Mouse (Mus musculus) adrenal gland, postnatal 36 days (tissue): Measurements from ENCODE around the gene Atpif1. TPM values are rescaled to one million over a fixed set of nuclear protein-coding genes. Genes with fewer than 3 reads are reported as not detected.
"Not testable (repeated sequence)": the region's sequence is repeated elsewhere in the genome, so short reads cannot be mapped to it uniquely, and the experiment has no call there.

ENCODE experiments used
- DNase-seq, 2 experiments: peaks; one replicate each; pipeline ENCODE4 v3.0.0; 2021; ENCODE audit warnings: mixed read lengths in 1 of 2
- long read RNA-seq, 2 experiments: library from polyadenylated mRNA; stranded (forward); transcript quantifications; one replicate each; pipeline ENCODE4 v2.0.0; 2021; ENCODE audit warnings: borderline sequencing depth in 2 of 2
- total RNA-seq, 2 experiments: library from RNA; stranded (reverse); gene quantifications; 2 replicates each; pipeline ENCODE4 v1.2.3; 2021

Gene Atpif1
- total RNA-seq = 100 to 1,000 TPM; 352 to 374 TPM
- long read RNA-seq, experiment 1, transcript Atpif1-201 (3 exons, 539 nt) = major isoform, 333 of 346 reads
- long read RNA-seq, experiment 1, partial matches to known transcripts = 1 of 346 reads
- long read RNA-seq, experiment 1, other reads (novel, unspliced or antisense) = 10 of 346 reads
- long read RNA-seq, experiment 2, transcript Atpif1-201 (3 exons, 539 nt) = major isoform, 125 of 128 reads
- long read RNA-seq, experiment 2, partial matches to known transcripts = 1 of 128 reads
- long read RNA-seq, experiment 2, other reads (novel, unspliced or antisense) = 1 of 128 reads

DNA sequence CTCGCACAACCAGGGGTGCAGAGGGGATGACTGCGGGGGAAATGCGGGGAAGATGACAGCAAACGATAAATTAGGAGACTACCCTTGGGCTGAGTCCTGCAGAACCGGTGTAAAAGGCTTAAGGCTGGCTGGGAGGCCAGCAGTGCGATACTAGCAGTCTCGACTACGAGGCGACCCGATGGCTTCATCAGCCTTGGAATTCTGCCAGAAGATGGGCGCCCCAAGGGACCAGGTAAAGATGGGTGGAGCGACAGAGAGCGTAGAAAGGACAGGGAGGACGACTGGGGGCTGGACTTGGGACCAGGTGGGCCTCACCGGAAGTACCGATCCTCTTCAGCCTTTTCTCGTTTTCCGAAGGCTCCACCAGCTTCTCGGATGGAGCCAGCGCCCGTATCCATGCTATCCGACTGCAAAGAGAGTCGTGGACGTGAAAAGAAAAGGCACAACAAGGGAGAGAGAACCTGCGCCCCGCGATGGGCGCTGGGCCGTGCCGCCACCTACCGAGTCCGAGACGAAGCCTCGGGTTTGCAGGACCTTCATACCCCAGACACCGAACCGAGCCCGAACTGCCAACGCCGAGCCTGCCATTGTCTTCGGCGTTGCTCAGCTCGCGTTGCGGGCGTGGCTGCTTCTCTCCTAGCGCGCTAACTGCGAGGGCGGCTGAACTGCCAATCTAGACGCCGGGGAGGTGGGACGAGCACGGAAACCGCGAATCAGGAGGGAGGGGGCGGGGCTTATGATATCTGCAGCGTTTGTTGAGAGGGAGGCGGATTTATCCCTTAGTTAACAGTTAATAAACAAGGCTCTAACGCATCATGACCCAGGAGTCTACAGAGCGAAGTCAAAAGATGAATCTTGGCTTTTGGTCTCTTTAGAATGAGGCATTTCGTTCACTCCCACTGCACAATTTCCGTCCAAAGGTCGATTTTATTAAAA, at the start of gene Atpif1:
TSS of gene Atpif1 (minus strand) at position 679 of the 936 bp plus-strand sequence.
- peak; percentile 92 to 95 for DNase-seq

DNA sequence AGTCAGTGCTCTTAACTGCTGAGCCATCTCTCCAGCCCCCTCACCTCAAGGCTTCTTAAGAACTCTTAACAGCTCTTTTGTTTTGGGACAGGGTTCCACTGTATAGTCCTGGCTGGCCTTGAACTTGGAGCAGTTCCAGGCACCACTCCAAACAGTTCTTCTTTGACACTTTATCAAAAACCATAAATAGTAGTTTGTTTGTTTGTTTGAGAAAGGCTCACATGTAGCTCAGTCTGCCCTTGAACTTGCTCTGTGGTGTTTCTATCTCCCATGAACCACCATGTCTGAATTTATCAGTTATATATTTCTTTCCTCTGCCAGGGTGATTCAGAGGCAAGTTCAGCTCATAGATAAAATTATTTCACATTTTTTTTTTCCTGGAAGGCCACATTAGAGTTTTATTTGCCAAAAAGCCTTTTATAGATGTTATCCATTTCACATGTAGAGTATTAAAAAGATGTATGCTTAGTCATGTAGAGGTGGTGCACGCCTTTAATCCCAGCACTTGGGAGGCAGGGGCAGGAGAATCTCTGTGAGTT, 41.4 kb upstream of the Atpif1 start:
- DNase-seq = no peak

DNA sequence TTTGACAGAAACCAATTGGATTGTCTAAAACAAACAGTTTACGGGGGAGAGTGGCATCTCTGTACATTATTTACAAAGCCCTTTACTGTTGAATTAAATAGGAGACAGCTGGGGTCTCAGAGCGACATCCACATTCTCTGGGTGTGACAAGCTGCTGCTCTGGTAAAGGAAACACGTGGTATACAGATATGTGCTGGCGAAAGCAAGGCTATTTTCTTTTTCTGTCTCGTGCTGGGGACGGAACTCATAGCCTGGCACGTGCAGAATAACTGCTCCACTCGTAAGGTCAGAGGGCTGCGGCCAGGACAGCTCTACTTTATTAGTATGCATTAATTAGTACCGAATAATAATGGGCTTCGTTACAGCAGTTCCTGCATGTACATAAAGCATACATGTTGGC, 39.9 kb upstream of the Atpif1 start:
- DNase-seq = no peak

DNA sequence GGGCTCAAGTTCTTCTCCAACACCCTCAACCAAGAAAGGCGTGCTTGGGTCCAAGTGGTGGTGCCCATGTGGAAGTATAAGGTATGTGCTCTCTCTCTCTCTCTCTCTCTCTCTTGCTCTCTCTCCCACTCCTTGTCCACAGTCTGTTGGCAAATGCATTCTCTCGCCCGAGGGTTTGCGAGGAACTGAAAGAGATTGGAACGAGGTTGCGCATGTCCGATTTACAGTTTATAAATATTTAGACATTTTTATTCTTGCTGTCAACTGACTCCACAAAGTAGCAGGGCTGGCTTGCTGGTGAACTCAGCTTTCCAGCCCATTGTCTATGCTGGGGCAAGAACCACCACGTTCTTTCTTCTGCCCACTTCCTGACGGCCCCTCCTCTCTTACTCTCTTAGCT, 37.7 kb upstream of the Atpif1 start:
- no peak for DNase-seq

DNA sequence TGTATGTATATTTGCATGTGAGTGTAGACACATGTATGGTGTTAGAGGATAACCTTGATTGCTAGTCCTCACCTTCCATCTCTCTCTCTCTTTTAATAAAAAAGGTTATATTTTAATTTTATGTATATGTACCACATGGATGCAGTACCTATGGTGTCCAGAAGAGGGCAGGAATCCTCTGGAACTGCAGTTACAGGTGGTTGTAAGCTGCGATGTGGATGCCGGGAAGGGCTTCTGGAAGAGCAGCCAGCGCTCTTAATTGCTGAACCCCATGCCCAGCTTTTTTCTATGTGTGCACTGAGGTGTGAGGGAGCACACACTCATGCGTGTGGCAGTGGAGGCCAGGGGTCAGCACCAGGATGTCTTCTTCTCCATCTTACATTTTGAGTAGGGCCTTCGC, 35.7 kb upstream of the Atpif1 start:
- DNase-seq = no peak

DNA sequence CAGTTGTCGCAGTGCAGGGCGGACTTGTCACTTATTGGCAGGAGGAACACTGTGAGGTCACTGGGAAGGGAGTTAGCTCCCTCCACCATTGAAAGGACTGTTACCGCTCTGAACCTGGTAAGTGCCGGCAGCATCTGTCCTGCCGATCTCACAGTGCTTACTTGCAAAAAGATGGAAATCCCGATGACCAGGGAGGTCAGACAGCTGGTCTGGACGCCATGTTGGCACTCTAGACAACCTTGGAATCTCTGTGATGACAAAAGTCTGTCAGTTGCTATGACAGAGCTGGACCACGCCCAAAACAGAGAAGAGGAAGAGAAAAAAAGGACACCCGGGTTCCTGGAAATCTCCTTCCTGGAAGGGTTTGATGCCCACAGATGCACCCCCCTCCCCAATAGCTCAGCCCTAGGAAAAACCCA, 33.9 kb upstream of the Atpif1 start:
- peak; percentile 40 to 50 for DNase-seq

DNA sequence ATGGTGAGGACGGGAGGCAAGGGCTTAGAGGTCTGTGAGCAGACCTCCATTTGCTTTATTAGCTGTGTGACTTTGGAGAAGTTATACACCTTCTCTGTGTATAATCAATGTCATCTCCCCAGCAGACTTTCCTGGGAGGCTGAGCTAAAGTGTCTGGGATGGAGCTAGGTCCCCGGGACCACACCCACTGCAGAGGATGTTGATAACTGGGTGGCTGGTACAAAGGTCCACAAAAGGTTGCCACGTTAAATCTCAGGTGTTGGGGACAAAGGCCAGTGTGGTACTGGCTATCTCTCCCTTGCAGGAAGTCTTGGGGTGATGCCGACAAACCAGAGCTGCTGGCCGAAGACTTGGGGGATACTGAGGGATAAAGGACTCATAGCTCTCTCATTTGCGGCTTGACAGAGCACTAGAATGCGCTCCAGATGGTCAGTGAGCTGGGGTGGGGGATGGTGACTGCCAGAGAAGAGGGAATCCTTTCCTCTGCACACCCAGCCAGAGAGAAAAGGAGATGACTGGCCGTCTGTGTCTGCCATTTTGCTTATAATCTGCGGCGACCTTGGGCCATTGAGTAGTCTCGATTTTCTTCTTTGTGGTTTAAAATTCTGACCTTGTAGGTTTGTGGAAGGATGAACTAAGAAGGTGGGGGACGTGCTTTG, 31.8 kb upstream of the Atpif1 start:
- no peak for DNase-seq

DNA sequence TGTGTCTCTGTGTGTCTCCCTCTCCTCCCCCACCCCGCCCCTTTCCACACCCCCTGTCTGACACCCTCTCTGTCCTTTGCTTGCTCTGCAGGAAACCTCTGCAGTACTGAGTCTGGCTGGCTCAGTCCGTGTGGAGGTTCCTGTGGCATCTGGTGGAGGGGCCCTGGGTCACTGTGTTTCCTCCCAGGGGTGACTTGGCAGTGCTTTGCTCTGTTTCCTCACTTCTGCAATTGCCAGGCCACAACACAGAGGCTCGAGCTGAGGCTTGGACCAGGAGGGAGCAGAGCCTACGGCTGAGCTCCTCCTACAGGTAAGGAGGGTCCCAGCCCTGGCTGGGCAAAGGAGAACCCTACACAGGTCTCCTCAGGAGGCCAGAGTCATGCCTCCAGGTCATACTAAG, 30.5 kb upstream of the Atpif1 start, which contains the start of gene Ptafr:
TSS of gene Ptafr (plus strand) at position 103 of the 400 bp plus-strand sequence.
- peak; percentile 16 to 43 for DNase-seq

DNA sequence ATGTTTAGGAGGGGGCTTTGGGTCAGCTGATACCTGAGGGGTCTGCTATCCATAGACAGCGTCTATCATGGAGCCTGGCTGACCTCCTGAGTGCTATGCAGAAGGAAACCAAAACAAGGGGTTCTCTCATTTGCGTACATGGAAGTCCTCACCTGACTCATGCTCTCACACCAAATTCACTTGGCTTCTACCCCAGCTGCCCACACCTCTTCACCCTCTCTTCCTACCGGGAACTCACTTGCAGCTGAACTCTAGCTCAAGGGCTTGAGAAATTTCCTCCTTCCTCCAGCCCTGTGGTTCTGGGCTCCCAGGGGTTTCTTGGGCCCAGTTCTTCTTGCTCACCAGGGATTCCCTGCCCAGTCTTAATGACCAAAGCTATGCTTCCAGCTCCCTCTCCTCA, 29.8 kb upstream of the Atpif1 start:
- DNase-seq = no peak

DNA sequence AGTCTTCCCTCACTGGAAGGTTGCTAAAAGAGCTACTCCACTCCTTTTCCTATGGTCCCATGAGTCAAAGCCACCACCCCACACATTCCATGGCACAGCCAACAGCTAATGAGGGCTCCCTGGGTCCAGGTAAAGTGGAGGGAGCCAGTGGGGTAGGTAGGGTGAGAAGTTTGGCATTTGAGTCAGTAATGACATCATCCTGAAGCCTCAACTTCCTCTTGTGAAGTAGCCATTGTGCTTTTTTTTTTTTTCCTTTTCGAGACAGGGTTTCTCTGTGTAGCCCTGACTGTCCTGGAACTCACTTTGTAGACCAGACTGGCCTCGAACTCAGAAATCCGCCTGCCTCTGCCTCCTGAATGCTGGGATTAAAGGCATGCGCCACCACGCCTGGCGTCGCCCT, 22.1 kb upstream of the Atpif1 start:
- not testable (repeated sequence) for DNase-seq

DNA sequence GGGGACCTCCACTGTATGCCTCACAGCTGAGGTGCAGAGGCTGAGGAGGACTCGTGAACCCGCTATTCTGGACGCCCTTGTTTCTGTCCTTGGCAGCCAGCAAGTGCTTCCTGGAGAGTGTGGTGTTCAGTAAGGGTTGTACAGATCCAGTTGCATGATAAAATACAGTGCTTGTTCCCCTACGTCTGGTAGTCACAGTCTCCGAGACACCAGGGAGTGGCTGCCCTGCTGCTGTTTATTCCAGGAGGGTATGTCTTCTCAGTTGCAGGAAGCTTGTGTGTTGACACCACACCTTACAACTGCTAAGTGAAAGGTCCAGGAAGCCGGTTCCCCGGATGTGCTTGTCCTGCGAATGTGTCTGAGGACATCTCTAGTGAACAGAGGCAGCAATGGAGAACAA, 21.2 kb upstream of the Atpif1 start:
- no peak for DNase-seq

DNA sequence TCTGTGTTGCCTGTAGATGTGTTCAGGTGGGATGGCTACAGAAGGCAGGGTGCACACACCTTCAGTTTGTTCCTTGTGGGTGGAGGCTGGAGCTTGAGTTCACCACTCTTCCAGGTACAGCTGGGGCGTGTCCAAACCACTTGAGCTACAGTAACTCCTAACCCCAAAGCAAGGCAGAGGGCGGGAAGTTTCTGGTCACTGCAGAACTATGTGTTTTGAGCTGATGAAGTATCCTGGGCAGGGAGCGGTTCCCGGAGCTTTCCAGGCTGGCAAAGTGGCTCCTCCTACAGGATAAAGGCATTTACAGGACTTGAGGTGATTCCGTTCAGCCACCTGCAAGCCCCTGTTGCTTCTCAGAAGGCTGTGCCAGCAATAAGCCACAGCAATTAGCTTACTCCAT, 20.8 kb upstream of the Atpif1 start:
- DNase-seq = no peak

DNA sequence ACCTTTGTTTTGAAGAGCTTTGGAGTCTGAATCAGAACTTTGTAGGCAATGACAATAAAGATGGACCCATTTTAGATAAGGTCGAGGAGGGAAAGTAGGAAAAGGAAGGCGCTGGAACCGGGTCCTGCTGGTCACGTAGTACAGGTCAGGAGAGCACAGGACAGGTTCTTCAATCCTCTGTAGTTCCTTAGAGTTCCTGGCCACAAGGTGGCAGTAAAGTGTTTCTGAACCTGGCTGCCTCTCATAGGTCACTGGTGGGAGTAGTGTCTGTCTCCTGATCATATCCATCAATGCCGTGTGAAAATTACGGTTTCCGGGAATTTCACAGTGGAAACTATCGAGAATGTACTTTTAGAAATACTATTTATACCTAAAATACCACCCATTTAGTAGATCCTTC, 12.4 kb upstream of the Atpif1 start:
- peak; percentile 67 to 76 for DNase-seq

DNA sequence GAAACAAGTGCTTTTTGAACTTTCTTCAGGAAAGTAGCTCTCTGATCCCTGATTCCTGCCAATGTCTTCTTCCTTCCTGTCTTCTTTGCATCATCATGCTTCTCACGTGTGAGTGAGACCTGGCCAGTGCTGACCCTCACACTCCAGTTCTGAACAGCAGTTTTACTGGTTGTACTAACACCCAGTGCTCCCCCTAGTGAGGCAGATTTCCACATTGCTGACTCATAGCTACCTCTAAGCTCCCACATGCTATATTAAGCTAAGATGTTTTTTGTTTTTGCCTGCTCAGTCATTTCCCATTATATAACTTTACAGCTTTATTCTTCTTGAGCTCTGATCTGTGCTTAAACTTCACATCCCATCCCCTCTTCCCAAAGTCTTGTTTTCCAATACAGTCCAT, 9.3 kb upstream of the Atpif1 start:
- peak in 1 of 2 experiments; percentile 34 for DNase-seq

DNA sequence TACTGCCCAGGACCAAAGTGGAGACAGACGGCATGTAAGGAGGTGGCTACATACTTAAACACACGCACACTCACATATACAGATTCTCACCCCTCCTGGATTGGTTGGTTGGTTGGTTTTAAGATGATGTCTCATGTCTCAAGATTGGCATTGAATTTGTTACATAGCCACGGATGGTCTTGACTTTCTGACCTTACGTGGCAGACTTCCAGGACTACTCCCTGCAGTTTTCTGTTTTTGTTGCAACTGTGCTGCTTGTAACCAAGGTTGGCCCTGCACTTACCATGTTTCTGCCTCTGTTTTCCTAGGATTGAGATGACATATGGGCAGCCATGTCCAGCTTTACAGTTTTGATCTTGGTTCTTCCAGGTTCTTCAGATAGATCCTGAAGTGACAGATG, 8.0 kb upstream of the Atpif1 start:
- peak; percentile 30 to 57 for DNase-seq

DNA sequence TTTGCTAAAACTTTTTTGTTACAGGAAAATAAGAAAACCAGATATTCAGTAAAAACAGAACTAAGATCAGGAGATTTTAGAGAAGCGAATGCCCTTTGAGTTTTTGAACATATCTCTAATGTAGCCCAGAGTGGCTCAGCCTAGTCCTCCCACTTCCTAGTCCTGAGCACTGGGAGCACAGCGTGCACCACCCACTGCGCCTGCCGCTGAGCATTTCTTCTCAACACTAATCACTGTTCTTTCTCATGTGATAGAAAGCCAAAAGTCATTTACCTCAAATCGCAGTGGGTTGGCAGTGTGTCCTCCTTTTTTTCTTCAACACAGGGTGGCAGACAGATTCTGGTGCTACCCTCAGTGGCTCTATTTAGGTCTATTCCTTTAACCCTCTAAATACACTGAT, 6.0 kb upstream of the Atpif1 start:
- no peak for DNase-seq

DNA sequence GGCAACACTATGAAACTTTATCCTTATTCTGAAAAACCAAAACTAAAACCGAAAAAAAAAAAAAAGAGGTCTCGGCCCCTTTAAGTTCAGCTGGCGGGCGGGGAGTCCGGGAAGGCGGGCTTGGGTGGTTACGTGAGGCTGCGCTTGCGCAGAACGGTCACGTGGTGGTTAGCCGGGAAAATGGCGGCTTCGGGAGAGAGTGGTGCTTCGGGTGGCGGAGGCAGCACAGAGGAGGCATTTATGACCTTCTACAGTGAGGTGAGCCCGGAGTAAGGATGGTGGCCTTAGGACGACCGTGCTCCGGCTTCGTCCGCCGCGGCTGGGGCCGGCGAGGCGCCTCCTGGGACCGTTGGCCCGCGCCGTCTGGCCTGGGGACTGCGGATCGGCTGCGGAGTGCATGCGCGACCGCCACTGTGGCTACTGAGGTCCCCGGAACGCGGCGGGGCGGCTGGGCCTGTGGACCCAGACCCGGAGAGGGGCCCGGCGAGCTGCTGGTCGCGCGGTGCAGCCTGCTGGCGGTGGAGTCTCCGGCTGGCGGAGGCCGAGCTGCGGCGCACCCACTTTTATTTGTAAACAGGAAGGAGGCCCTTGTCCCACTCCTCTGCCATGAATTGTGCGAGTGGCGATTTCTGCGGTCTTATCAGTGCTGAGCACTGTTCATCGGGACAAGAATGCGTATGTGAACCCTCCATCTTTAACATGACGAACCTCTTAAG, 2.1 kb upstream of the Atpif1 start, which contains the start of gene Dnajc8:
TSS of gene Dnajc8 (plus strand) at position 145 of the 716 bp plus-strand sequence.
- DNase-seq = peak; percentile 97 to 98

DNA sequence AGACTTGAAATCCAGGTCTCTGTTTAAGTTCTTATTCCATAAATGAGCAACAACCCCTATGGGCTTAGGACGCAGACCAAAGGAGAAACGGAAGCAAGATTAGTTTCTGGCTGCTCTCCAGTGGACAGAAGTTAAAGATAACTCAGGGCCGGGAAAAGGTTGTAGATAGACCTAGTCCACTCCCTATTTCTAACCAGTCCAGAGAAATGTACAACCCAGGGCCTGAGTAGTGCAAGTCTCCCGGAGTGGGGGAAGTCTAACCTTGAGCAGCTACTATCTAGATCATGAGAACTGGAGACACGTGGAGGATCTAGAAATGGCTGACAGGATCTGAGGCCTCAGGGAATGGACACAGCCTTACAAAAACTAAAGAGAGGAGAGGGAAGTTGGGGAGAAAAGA, 963 bp downstream of the Atpif1 start:
- DNase-seq = peak in 1 of 2 experiments; percentile 30

DNA sequence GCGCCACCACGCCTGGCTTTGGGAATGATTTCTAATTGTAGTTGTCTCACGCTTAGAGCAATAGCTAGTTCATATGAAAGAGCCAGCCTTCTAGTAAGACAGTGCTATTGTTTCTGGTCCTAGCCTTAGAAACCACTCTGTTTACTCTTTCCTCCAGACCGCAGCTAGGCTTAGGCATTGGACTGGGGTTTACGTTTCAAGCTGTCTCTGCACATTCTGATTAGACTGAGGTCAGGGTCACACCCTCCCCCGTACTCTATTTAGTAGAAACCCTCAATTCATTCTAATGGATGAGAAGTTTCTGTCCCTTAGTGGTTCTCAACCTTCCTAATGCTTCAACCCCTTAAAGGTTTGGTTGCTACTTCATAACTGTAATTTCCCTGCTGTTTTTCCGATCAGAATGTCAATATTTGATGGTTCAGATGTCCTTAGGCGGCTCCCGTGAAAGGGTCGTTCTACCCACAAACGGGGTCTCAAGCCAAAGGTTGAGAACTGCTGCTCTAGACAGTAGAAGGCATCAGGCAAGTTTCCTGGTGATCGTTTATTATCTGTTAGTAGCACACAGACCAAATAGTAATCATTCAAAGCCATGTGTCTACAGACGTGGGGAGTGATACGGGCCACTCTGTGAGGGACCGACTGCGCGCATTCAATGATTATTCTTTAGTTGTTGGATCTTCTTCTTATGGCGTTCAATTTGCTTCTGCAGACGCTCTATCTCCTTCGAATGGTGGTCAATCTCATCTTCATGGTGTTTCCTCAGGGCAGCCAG, 3.2 kb downstream of the Atpif1 start:
- no peak for DNase-seq

DNA sequence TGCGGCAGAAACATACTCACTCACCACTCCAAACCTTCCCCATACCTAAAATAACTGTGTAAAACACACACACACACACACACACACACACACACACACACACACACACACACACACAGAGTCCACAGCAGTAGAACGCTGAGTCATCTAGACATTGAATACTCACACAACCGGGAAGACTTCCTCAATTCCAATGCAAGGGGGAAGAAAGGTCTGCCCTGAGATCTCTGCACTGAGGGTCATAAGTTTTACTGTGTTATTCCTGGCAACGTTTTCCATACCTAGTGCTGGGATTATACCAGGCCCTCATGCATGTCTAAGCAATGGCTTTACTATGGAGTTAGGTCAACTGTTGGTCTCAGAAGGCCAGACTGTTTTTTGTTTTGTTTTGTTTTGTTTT, 4.1 kb downstream of the Atpif1 start:
- no peak for DNase-seq
